Mouse (Mus musculus) testis, adult 2 months (tissue): ENCODE results near the gene Zfp965.
"Not testable (repeated sequence)": the region's sequence is repeated elsewhere in the genome, so short reads cannot be mapped to it uniquely, and the experiment has no call there.

Experiments used
- CTCF ChIP-seq: fragments of 200-500 bp; IDR thresholded peaks from 2 replicates; pipeline ENCODE4 v1.5.1; 2012; ENCODE audit warnings: low read depth, mild to moderate bottlenecking, inconsistent platforms, low read length, moderate library complexity; ENCODE audit not compliant: control insufficient read depth, insufficient read depth, insufficient replicate concordance
- POLR2A ChIP-seq: fragments of 200-500 bp; IDR thresholded peaks from 2 replicates; pipeline ENCODE4 v1.6.1; 2012; ENCODE audit warnings: low read depth, mild to moderate bottlenecking, inconsistent platforms, low read length, moderate library complexity; ENCODE audit not compliant: control insufficient read depth

GRCm38 (mm10) chr2:175435707-175436106, 34.1 kb upstream of the Zfp965 start, which contains the start of gene Gm4724:
- not testable (repeated sequence) for TF ChIP-seq CTCF, POLR2A
